In the genomic region with DNA sequence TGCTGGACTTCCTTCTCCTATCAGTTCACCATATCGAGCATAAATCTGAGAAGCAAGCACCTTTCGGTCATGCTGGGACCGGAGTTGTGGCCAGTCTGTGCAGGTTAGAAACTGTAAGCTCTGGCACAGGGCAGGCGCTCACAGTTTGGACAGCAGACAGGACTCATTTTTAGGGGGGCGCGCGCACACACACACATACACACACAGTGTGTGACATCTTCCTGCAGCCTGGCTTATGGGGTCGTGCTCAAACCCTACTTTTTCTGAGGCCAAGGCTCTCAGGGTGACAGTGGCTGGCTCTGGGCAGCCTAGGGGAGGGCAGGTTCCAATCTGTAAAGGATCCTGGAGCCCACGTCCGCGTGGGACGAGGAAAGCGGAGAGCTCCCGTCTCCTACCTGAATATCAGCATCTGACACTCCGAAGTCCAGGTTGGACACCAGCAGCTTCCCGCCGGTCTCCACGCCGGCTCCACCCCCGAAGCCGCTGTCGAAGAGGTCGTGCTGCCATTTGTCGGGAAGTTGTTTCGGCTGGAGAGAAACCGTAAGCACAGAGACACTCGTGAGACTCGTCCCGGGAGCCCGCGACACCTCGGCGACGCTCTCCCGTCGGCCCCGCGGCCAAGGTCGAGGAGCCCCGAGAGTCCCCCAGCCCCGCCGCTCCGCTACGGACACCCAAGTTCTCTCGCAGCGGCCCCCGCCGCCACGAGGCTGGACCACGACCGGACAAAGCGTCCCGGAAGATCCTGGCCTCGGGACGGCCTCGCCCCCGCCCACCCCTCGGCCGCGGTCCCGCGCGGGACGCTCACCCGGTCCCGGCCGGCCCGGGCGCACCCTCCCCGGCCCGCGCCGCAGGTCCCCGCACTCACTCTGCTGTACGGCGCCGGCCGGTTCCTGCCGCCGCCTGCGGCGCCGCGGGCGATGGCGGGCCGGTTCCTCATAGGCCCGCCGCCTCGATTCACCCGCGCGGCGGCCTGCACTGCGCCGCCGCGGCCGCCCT, we compare ENCODE assay signal across 8 mouse cellular contexts. TPM values are rescaled to one million over a fixed set of nuclear protein-coding genes. Genes with fewer than 3 reads are reported as not detected.
DNase-seq lines count a peak whose midpoint lies in the region; ATAC-seq and TF ChIP-seq lines count a peak whose summit lies in the region.

No protein-coding gene starts in this region.

- no peak for TF ChIP-seq POLR2A in thymus, adult 2 months (IDR thresholded peaks at IDR 0.05; ENCODE audit: control insufficient read depth, extremely low read depth, insufficient read depth, low read length, poor library complexity)

- peaks cover 27% of the 10 kb centered on the region for H3K4me1 ChIP-seq in thymus, adult 2 months (replicated peaks; ENCODE audit: control insufficient read depth, insufficient read depth, low read length)
- peaks cover 28% of the 10 kb centered on the region for H3K4me1 ChIP-seq in hindbrain, embryonic 13.5 days (replicated peaks)
- peaks cover 29% of the 10 kb centered on the region for H3K4me1 ChIP-seq in liver, embryonic 16.5 days (ENCODE audit: control insufficient read depth, low read depth, low read length)

- peaks cover 31% of the 10 kb centered on the region for H3K36me3 ChIP-seq in thymus, adult 2 months (ENCODE audit: control insufficient read depth, insufficient read depth, low read length)
- H3K36me3 ChIP-seq in hindbrain, embryonic 13.5 days, result peaks cover 63% of the 10 kb centered on the region
- peaks cover 40% of the 10 kb centered on the region for H3K36me3 ChIP-seq in liver, embryonic 16.5 days (ENCODE audit: control insufficient read depth, insufficient read depth)

- H3K9me3 ChIP-seq in hindbrain, embryonic 13.5 days, result no peaks in the 10 kb centered on the region
- H3K9me3 ChIP-seq in liver, embryonic 16.5 days (replicated peaks; ENCODE audit: control insufficient read depth, low read length), result no peaks in the 10 kb centered on the region

- TF ChIP-seq CTCF in thymus, adult 2 months (IDR thresholded peaks at IDR 0.05; ENCODE audit: borderline replicate concordance, control insufficient read depth, extremely low read depth, insufficient read depth, low read length, poor library complexity), result no peak

- H3K27me3 ChIP-seq in thymus, adult 2 months (ENCODE audit: control insufficient read depth, insufficient read depth, low read length), result no peaks in the 10 kb centered on the region
- no peaks in the 10 kb centered on the region for H3K27me3 ChIP-seq in hindbrain, embryonic 13.5 days
- H3K27me3 ChIP-seq in liver, embryonic 16.5 days (ENCODE audit: control insufficient read depth, insufficient read depth, low read depth, low read length), result no peaks in the 10 kb centered on the region

- DNase-seq in CD4-positive, CD25-positive, alpha-beta regulatory T cell, adult 2 months (ENCODE audit: low read depth, low spot score), result peak; percentile 52
- no peak for DNase-seq in thymus, adult 2 months
- no peak for DNase-seq in thymus, postnatal 10 days (ENCODE audit: low spot score in 2 of 2)
- DNase-seq in testis, postnatal 14 days (ENCODE audit: low spot score), result peak; percentile 61
- DNase-seq in ovary, adult 18-20 months (ENCODE audit: low spot score), result no peak

- 3% methylated on average over 98 of the region's 99 CpGs for WGBS in thymus, adult 2 months
- 6% methylated on average over 81 of the region's 99 CpGs for WGBS in hindbrain, embryonic 13.5 days
- WGBS in liver, embryonic 16.5 days (ENCODE audit: insufficient replicate concordance), result 2% methylated on average over 84 of the region's 99 CpGs

- H3K4me3 ChIP-seq in thymus, adult 2 months (ENCODE audit: control insufficient read depth, insufficient read depth, low read length), result peak overlapping the region; percentile 85
- H3K4me3 ChIP-seq in hindbrain, embryonic 13.5 days, result peak overlapping the region; percentile 100
- H3K4me3 ChIP-seq in liver, embryonic 16.5 days (ENCODE audit: low read depth, low read length), result peak overlapping the region; percentile 92

- H3K27ac ChIP-seq in thymus, adult 2 months (ENCODE audit: control insufficient read depth, insufficient read depth, low read length), result no peak overlapping the region
- H3K27ac ChIP-seq in hindbrain, embryonic 13.5 days, result peak overlapping the region; percentile 92
- H3K27ac ChIP-seq in liver, embryonic 16.5 days (ENCODE audit: low read length), result peak overlapping the region; percentile 95

- no peak for ATAC-seq in CD4-positive, CD25-positive, alpha-beta regulatory T cell, adult 4 months
- peak; percentile 67 for ATAC-seq in hindbrain, embryonic 13.5 days (ENCODE audit: low FRiP score)
- peak; percentile 18 for ATAC-seq in liver, embryonic 16.5 days (ENCODE audit: low read depth)

- peak overlapping the region; percentile 96 for H3K4me2 ChIP-seq in hindbrain, embryonic 13.5 days
- H3K4me2 ChIP-seq in liver, embryonic 16.5 days (ENCODE audit: low read depth, low read length), result peak overlapping the region; percentile 96

- H3K9ac ChIP-seq in hindbrain, embryonic 13.5 days, result peak overlapping the region; percentile 99
- peak overlapping the region; percentile 97 for H3K9ac ChIP-seq in liver, embryonic 16.5 days (ENCODE audit: low read depth, low read length)

RNA-seq across cellular contexts. Expression of a gene that starts 0.6 kb away (rescaled TPM):
- polyA plus RNA-seq in CD4-positive, CD25-positive, alpha-beta regulatory T cell, adult 4 months (2017; shearing (Covaris generic)), result 10 to 100 TPM in 1 of 2 experiments, 1 to 10 TPM in 1; 8.5 to 42.6 TPM
- polyA plus RNA-seq in thymus, adult 2 months (2012; rRNA removed), result 60.9 and 74.6 TPM in 2 replicates
- polyA plus RNA-seq in hindbrain, embryonic 13.5 days (2015; fragmentation: Nextera tagmentation; extraction: Ambion mirVana), result 267 and 290 TPM in 2 replicates
- 52.4 and 87.2 TPM in 2 replicates for polyA plus RNA-seq in liver, embryonic 16.5 days (2015; fragmentation: Nextera tagmentation; extraction: Ambion mirVana)

RNA-seq across cellular contexts. Expression of a gene that starts 0.7 kb away (rescaled TPM):
- 100 to 1,000 TPM; 122 to 134 TPM for polyA plus RNA-seq in CD4-positive, CD25-positive, alpha-beta regulatory T cell, adult 4 months (2017; shearing (Covaris generic))
- 127 and 140 TPM in 2 replicates for polyA plus RNA-seq in thymus, adult 2 months (2012; rRNA removed)
- polyA plus RNA-seq in hindbrain, embryonic 13.5 days (2015; fragmentation: Nextera tagmentation; extraction: Ambion mirVana), result 179 and 192 TPM in 2 replicates
- polyA plus RNA-seq in liver, embryonic 16.5 days (2015; fragmentation: Nextera tagmentation; extraction: Ambion mirVana), result 66.8 and 67.8 TPM in 2 replicates

RNA-seq across cellular contexts. Expression of a gene that starts 10.7 kb away (rescaled TPM):
- polyA plus RNA-seq in CD4-positive, CD25-positive, alpha-beta regulatory T cell, adult 4 months (2017; shearing (Covaris generic)), result not detected
- polyA plus RNA-seq in thymus, adult 2 months (2012; rRNA removed), result 2.2 and 2.8 TPM in 2 replicates
- 0.79 and 1.3 TPM in 2 replicates for polyA plus RNA-seq in hindbrain, embryonic 13.5 days (2015; fragmentation: Nextera tagmentation; extraction: Ambion mirVana)
- polyA plus RNA-seq in liver, embryonic 16.5 days (2015; fragmentation: Nextera tagmentation; extraction: Ambion mirVana), result 16.2 and 16.4 TPM in 2 replicates

RNA-seq across cellular contexts. Expression of a gene that starts 16.1 kb away (rescaled TPM):
- 100 to 1,000 TPM; 554 to 866 TPM for polyA plus RNA-seq in CD4-positive, CD25-positive, alpha-beta regulatory T cell, adult 4 months (2017; shearing (Covaris generic))
- 1,184 and 1,219 TPM in 2 replicates for polyA plus RNA-seq in thymus, adult 2 months (2012; rRNA removed)
- 471 and 481 TPM in 2 replicates for polyA plus RNA-seq in hindbrain, embryonic 13.5 days (2015; fragmentation: Nextera tagmentation; extraction: Ambion mirVana)
- 201 and 205 TPM in 2 replicates for polyA plus RNA-seq in liver, embryonic 16.5 days (2015; fragmentation: Nextera tagmentation; extraction: Ambion mirVana)

RNA-seq across cellular contexts. Expression of a gene that starts 20.2 kb away (rescaled TPM):
- 100 to 1,000 TPM; 101 to 179 TPM for polyA plus RNA-seq in CD4-positive, CD25-positive, alpha-beta regulatory T cell, adult 4 months (2017; shearing (Covaris generic))
- polyA plus RNA-seq in thymus, adult 2 months (2012; rRNA removed), result 247 and 260 TPM in 2 replicates
- polyA plus RNA-seq in hindbrain, embryonic 13.5 days (2015; fragmentation: Nextera tagmentation; extraction: Ambion mirVana), result 169 and 174 TPM in 2 replicates
- 158 and 184 TPM in 2 replicates for polyA plus RNA-seq in liver, embryonic 16.5 days (2015; fragmentation: Nextera tagmentation; extraction: Ambion mirVana)

Comparison
In these comparisons a context has a peak if more than half of its experiments do, and no peak if none do; other contexts are left out.
1. DNase-seq: peak in CD4-positive, CD25-positive, alpha-beta regulatory T cell, adult 2 months (single experiment) and testis, postnatal 14 days (single experiment); none in thymus, adult 2 months (single experiment), thymus, postnatal 10 days (0 of 2) and ovary, adult 18-20 months (single experiment).
2. Peak in every context shown above with its lines, with median percentiles within 50 percentile points of each other: H3K4me3 ChIP-seq.